Mouse (Mus musculus) MEL (cell line): Measurements from ENCODE around the gene Shq1. TPM values are rescaled to one million over a fixed set of nuclear protein-coding genes. Genes with fewer than 3 reads are reported as not detected.

Experiments used
- DNase-seq: peaks from one replicate; pipeline ENCODE4 v3.0.0; 2011; ENCODE audit warnings: low read depth, low spot score
- H3K27ac ChIP-seq: 2 replicates; pipeline ENCODE4 v1.5.1; 2012; ENCODE audit warnings: low read depth, mild to moderate bottlenecking, control low read depth, low read length, moderate library complexity; ENCODE audit not compliant: control insufficient read depth
- H3K27me3 ChIP-seq, 2 experiments: fragments of 150-350 bp in 1 of 2; sonication (generic) in 1 of 2; 2 replicates each; pipeline ENCODE4 v1.6.1; 2012; ENCODE audit warnings: low read length in 2 of 2, mild to moderate bottlenecking in 2 of 2, improper control_type of control experiment in 1 of 2, moderate library complexity in 1 of 2; ENCODE audit not compliant: insufficient read depth in 2 of 2, control insufficient read depth in 1 of 2
- H3K36me3 ChIP-seq, 2 experiments: 2 replicates each; pipeline ENCODE4 v1.6.1; 2012 to 2014; ENCODE audit warnings: low read length in 2 of 2, improper control_type of control experiment in 1 of 2, inconsistent platforms in 1 of 2, mild to moderate bottlenecking in 1 of 2; ENCODE audit not compliant: insufficient read depth in 2 of 2, control insufficient read depth in 1 of 2
- H3K4me1 ChIP-seq, 2 experiments: fragments of 150-350 bp in 1 of 2; sonication (generic) in 1 of 2; 2 replicates each; pipeline ENCODE4 v1.6.1; 2012; ENCODE audit warnings: low read length in 2 of 2, improper control_type of control experiment in 1 of 2, mild to moderate bottlenecking in 1 of 2; ENCODE audit not compliant: insufficient read depth in 2 of 2, control insufficient read depth in 1 of 2
- H3K4me3 ChIP-seq, 2 experiments: fragments of 150-350 bp in 1 of 2; sonication (generic) in 1 of 2; 2 replicates each; pipeline ENCODE4 v1.5.1; 2012; ENCODE audit warnings: low read depth in 2 of 2, low read length in 2 of 2, mild to moderate bottlenecking in 2 of 2, moderate library complexity in 2 of 2, control low read depth in 1 of 2, improper control_type of control experiment in 1 of 2; ENCODE audit not compliant: control insufficient read depth in 1 of 2, insufficient read depth in 1 of 2
- H3K79me2 ChIP-seq: 2 replicates; pipeline ENCODE4 v1.6.1; 2012; ENCODE audit warnings: mild to moderate bottlenecking, low read length, moderate library complexity; ENCODE audit not compliant: control insufficient read depth, poor library complexity, insufficient read depth
- H3K9ac ChIP-seq: 2 replicates; pipeline ENCODE4 v1.6.1; 2012; ENCODE audit warnings: low read depth, mild to moderate bottlenecking, control low read depth, low read length, moderate library complexity; ENCODE audit not compliant: control insufficient read depth, poor library complexity, severe bottlenecking
- H3K9me3 ChIP-seq: fragments of 150-350 bp; sonication (generic); replicated peaks from 2 replicates; pipeline ENCODE4 v1.6.1; 2012; ENCODE audit warnings: mild to moderate bottlenecking, low read length, improper control_type of control experiment, moderate library complexity; ENCODE audit not compliant: insufficient read depth
- BHLHE40 ChIP-seq: IDR thresholded peaks from 2 replicates; pipeline ENCODE4 v1.6.1; 2012; ENCODE audit warnings: low read depth, mild to moderate bottlenecking, inconsistent platforms, low read length, improper control_type of control experiment, borderline replicate concordance
- CTCF ChIP-seq, 3 experiments: IDR thresholded peaks in 2 of 3; conservative IDR thresholded peaks in 1 of 3; 2 replicates each; pipeline ENCODE4 v1.5.1; 2011 to 2012; ENCODE audit warnings: low read length in 3 of 3, low read depth in 2 of 3, mild to moderate bottlenecking in 2 of 3, improper control_type of control experiment in 1 of 3, inconsistent platforms in 1 of 3, mixed read lengths in 1 of 3, moderate library complexity in 1 of 3; ENCODE audit not compliant: control insufficient read depth in 1 of 3, insufficient read depth in 1 of 3, poor library complexity in 1 of 3, severe bottlenecking in 1 of 3
- GATA1 ChIP-seq: IDR thresholded peaks from 2 replicates; pipeline ENCODE4 v1.6.1; 2011; ENCODE audit warnings: low read depth, low read length, improper control_type of control experiment
- HCFC1 ChIP-seq: IDR thresholded peaks from 2 replicates; pipeline ENCODE4 v1.6.1; 2012; ENCODE audit warnings: low read depth, mild to moderate bottlenecking, inconsistent platforms, low read length, improper control_type of control experiment, moderate library complexity
- MAZ ChIP-seq: IDR thresholded peaks from 2 replicates; pipeline ENCODE4 v1.6.1; 2012; ENCODE audit warnings: low read depth, mild to moderate bottlenecking, inconsistent platforms, low read length, improper control_type of control experiment
- MEF2A ChIP-seq: IDR thresholded peaks from 2 replicates; pipeline ENCODE4 v1.6.1; 2014; ENCODE audit warnings: low read depth, mild to moderate bottlenecking, inconsistent platforms, low read length, improper control_type of control experiment; ENCODE audit not compliant: poor library complexity, insufficient replicate concordance, severe bottlenecking; ENCODE audit errors: extremely low read depth
- MYB ChIP-seq: IDR thresholded peaks from 2 replicates; pipeline ENCODE4 v1.6.1; 2011; ENCODE audit warnings: mild to moderate bottlenecking, low read depth, low read length, improper control_type of control experiment
- NELFE ChIP-seq: IDR thresholded peaks from 2 replicates; pipeline ENCODE4 v1.6.1; 2011; ENCODE audit warnings: low read depth, low read length, improper control_type of control experiment
- POLR2AphosphoS2 ChIP-seq: IDR thresholded peaks from 2 replicates; pipeline ENCODE4 v1.6.1; 2011; ENCODE audit warnings: low read length, improper control_type of control experiment
- RAD21 ChIP-seq: IDR thresholded peaks from 2 replicates; pipeline ENCODE4 v1.6.1; 2011; ENCODE audit warnings: mild to moderate bottlenecking, low read depth, low read length, improper control_type of control experiment
- RCOR1 ChIP-seq: IDR thresholded peaks from 2 replicates; pipeline ENCODE4 v1.6.1; 2012; ENCODE audit warnings: low read depth, mild to moderate bottlenecking, inconsistent platforms, low read length, improper control_type of control experiment
- SMC3 ChIP-seq: IDR thresholded peaks from 2 replicates; pipeline ENCODE4 v1.6.1; 2011; ENCODE audit warnings: low read depth, low read length, improper control_type of control experiment
- TBP ChIP-seq: IDR thresholded peaks from 2 replicates; pipeline ENCODE4 v1.8.0; 2011; ENCODE audit warnings: low read depth, low read length, improper control_type of control experiment
- UBTF ChIP-seq: IDR thresholded peaks from 2 replicates; pipeline ENCODE4 v1.6.1; 2012; ENCODE audit warnings: low read depth, mild to moderate bottlenecking, inconsistent platforms, low read length, improper control_type of control experiment, moderate library complexity, borderline replicate concordance; ENCODE audit not compliant: insufficient read depth
- USF2 ChIP-seq, 2 experiments: IDR thresholded peaks; 2 replicates each; pipeline ENCODE4 v1.6.1; 2011 to 2012; ENCODE audit warnings: improper control_type of control experiment in 2 of 2, low read length in 2 of 2, borderline replicate concordance in 1 of 2, inconsistent platforms in 1 of 2, low read depth in 1 of 2, mild to moderate bottlenecking in 1 of 2; ENCODE audit not compliant: insufficient read depth in 1 of 2
- ZKSCAN1 ChIP-seq: IDR thresholded peaks from 2 replicates; pipeline ENCODE4 v1.6.1; 2012; ENCODE audit warnings: low read depth, mild to moderate bottlenecking, inconsistent platforms, low read length, improper control_type of control experiment, moderate library complexity
- ZMIZ1 ChIP-seq: IDR thresholded peaks from 2 replicates; pipeline ENCODE4 v1.6.1; 2012; ENCODE audit warnings: low read depth, mild to moderate bottlenecking, inconsistent platforms, low read length, improper control_type of control experiment, moderate library complexity
- polyA plus RNA-seq, 2 experiments: library from polyadenylated mRNA; stranded (reverse) in 1 of 2; unstranded in 1 of 2; fragments of >175 nt in 1 of 2; fragments of >200 nt in 1 of 2; gene quantifications; 2 replicates each; pipeline versions ENCODE4 v1.2.1 to v1.2.4; 2012; ENCODE audit warnings: low replicate concordance in 2 of 2, low read depth in 1 of 2; ENCODE audit not compliant: insufficient read length in 2 of 2, insufficient read depth in 1 of 2, missing spikeins in 1 of 2
- total RNA-seq: library from RNA; depleted of rRNA; stranded (reverse); fragments of 300-350 nt; gene quantifications from 2 replicates; pipeline ENCODE4 v1.2.3, GENCODE M21; 2012

The Shq1 gene
- total and polyA plus RNA-seq, 3 experiments, result 20.2 to 23.5 TPM; not detected in 1

DNA sequence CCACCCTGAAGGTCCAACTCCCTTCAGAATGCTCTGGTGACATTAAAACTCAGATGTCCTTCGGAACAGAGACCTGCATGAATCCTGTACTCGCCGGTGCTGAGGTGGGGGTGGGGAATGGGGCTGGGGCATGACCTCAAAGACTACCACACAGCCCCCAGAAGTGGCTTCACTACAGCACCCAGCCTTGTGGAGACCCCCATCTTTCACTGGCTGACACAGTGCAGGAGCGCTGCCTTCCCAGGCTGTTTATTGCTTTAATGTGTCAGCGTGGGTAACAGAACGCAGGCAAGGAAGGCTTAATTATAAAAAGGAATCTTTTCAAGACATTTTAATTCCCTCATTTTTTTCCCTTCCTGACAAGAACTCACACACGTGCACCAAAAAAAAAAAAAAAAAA is 137.6 kb downstream of the Shq1 start:
- Histone ChIP-seq H3K27me3 (no peaks in the 10 kb centered on the region; a peak in 1 of 4 replicates), H3K9ac (no peak overlapping the region), H3K4me3 (no peak overlapping the region), H3K79me2 (no peaks in the 10 kb centered on the region), H3K9me3 (no peaks in the 10 kb centered on the region), H3K36me3 (peaks cover 0 to 2% of the 10 kb centered on the region in 2 experiments; a peak in 1 of 4 replicates), H3K4me1 (no peaks in the 10 kb centered on the region; a peak in 1 of 4 replicates), H3K27ac (no peak overlapping the region)
- DNase-seq, result no peak
- TF ChIP-seq MAZ (no peak), UBTF (no peak), MEF2A (no peak), NELFE (no peak), GATA1 (no peak), ZMIZ1 (no peak), POLR2AphosphoS2 (no peak), ZKSCAN1 (no peak), RAD21 (no peak), CTCF (IDR thresholded peaks at IDR 0.05 in 2 of 3, conservative IDR thresholded peaks at IDR 0.05 in 1 of 3; ENCODE audit: control insufficient read depth in 1 of 3, insufficient read depth in 1 of 3, low read depth in 2 of 3, low read length in 3 of 3, poor library complexity in 1 of 3, severe bottlenecking in 1 of 3) (no peak), TBP (no peak), SMC3 (no peak), USF2 (IDR thresholded peaks at IDR 0.05; ENCODE audit: borderline replicate concordance in 1 of 2, insufficient read depth in 1 of 2, low read depth in 1 of 2, low read length in 2 of 2) (no peak), MYB (no peak), HCFC1 (no peak), BHLHE40 (no peak)

DNA sequence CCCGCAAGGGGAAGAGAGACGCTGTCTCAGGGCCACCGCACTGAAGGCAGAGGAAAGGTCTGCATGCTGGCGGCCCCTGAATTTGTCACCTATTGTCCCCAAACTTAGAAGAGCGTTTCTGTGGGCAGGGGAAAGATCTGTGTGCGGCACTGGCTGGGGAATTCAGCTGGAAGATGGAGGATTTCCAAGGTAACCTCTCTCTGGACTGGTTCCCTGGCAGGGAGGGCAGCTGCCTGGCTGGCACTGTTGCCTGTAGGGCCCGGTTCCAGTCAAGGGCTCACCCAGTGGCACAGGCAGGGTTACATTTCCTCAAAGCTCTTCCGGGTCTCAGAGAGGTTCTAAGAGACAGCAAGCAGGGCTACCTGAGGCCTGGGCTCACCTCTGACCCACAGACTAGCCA is 138.6 kb downstream of the Shq1 start:
- H3K36me3 ChIP-seq, result peaks cover 0 to 2% of the 10 kb centered on the region in 2 experiments; a peak in 1 of 4 replicates
- no peak overlapping the region for H3K27ac ChIP-seq
- no peak overlapping the region for H3K9ac ChIP-seq
- no peaks in the 10 kb centered on the region for H3K9me3 ChIP-seq
- no peaks in the 10 kb centered on the region; a peak in 1 of 4 replicates for H3K27me3 ChIP-seq
- H3K79me2 ChIP-seq, result no peaks in the 10 kb centered on the region
- H3K4me1 ChIP-seq, result no peaks in the 10 kb centered on the region; a peak in 1 of 4 replicates
- TF ChIP-seq MEF2A (no peak), RCOR1 (no peak)
- H3K4me3 ChIP-seq, result no peak overlapping the region
- DNase-seq, result no peak
